Mouse (Mus musculus): ENCODE results near the gene Hsd17b10.

GRCm38 (mm10) chrX:152039865-152040264, 38.2 kb downstream of the Hsd17b10 start:
- no peak for TF ChIP-seq CTCF (IDR thresholded peaks at IDR 0.05; ENCODE audit: insufficient read depth, low read length)
- no peak for TF ChIP-seq POLR2A (IDR thresholded peaks at IDR 0.05; ENCODE audit: borderline replicate concordance, extremely low read depth, low read depth, low read length)
